Mouse (Mus musculus): Measurements from ENCODE around the gene Hprt.

DNA sequence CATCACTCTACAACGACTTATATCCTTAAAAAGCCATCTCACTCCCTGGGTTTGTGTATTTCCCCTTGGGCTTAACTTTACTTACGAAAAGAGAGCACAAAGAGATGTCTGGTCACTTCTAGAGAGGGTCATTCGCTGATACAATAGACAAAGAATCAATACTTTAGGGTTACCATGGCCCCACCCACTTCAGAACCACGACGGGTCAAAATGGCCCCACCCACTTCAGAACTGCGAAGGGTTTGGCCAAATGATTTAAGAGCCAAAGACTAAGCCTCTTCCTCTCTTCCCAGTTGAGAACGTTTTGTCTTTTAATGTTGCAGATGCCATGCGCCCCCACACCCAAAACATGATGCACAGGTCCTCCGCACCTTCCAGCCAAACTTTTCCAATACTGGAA, 67.8 kb downstream of the Hprt start:
- TF ChIP-seq CTCF (IDR thresholded peaks at IDR 0.05; ENCODE audit: control insufficient read depth, insufficient read depth, insufficient read length) (no peak), USF1 (IDR thresholded peaks at IDR 0.05; ENCODE audit: low read depth) (no peak), MAX (IDR thresholded peaks at IDR 0.05) (no peak)

Data from C2C12 (cell line).